Comparison of ENCODE assay signal across 8 mouse cellular contexts in the genomic region with DNA sequence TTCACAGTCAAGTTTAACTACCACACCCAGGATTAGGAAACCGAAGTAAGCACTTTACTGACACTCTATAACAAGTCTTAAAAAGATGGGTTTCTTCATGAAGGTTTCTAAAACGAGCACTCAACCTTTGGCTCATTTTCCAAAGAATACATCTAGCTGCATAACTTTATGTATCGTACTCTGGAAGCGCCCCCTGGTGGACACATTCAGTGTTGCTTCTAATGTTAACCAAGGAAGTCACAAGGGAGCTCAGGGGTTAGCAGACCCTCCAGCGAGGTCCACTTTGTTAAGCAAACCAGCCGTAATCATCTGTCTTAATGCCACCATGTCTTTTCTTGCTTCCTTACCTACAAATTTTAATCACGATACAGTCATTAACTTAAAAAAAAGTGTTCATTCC. TPM values are rescaled to one million over a fixed set of nuclear protein-coding genes. Genes with fewer than 3 reads are reported as not detected.
DNase-seq lines count a peak whose midpoint lies in the region; TF ChIP-seq lines count a peak whose summit lies in the region.
"Had no signal": no experiment of that assay in that cellular context is flagged by ENCODE, and none has a peak within 500 bp of the region (broad histone marks: within the 10 kb centered on the region; RNA-seq: fewer than 3 reads in every experiment).

No protein-coding gene starts in this region.

- no peak overlapping the region for H3K27ac ChIP-seq in gastrocnemius, adult 2 months
- H3K27ac ChIP-seq: limb, embryonic 15.5 days had no signal

- peak; percentile 86 to 88 for DNase-seq in B cell, adult 2 months
- DNase-seq in ES-CJ7 (ENCODE audit: low read depth, low spot score): peak; percentile 78
- DNase-seq in c-Kit-positive CD71-positive TER-119-negative erythroid progenitor cells, embryonic 14.5 days (ENCODE audit: low read depth): peak; percentile 76
- peak; percentile 71 for DNase-seq in gastrocnemius, adult 2 months
- peak; percentile 19 to 67 for DNase-seq in layer of hippocampus, adult 8-10 months (ENCODE audit: low spot score in 2 of 2)
- peak; percentile 93 for DNase-seq in lung, postnatal 36 days
- peak; percentile 20 to 79 for DNase-seq in spleen, adult 18-20 months

- intact Hi-C loops in gastrocnemius, adult 2 months (cut with DNase I): loop anchor here (1.0 to 5.0 kb wide), 2 partner anchors 91 to 344 kb away; a partner anchor contains a TSS

- peak; percentile 86 for TF ChIP-seq CTCF in gastrocnemius, adult 2 months (IDR thresholded peaks at IDR 0.05)

- H3K4me3 ChIP-seq in gastrocnemius, adult 2 months: no peak overlapping the region
- H3K4me3 ChIP-seq: limb, embryonic 15.5 days had no signal

RNA-seq across cellular contexts. Expression of a gene that starts 26.3 kb away (rescaled TPM):
- total RNA-seq in gastrocnemius, adult 2 months (2021): 10 to 100 TPM in 1 of 2 experiments, 1 to 10 TPM in 1; 8.1 to 10.8 TPM
- 10 to 100 TPM; 47.3 to 52.9 (median 49.6) TPM for total RNA-seq in layer of hippocampus, adult 8-10 months (2022)

RNA-seq across cellular contexts. Expression of a gene that starts 49.9 kb away (rescaled TPM):
- 1 to 10 TPM; 5.6 to 6.5 TPM for total RNA-seq in gastrocnemius, adult 2 months (2021)
- total RNA-seq in layer of hippocampus, adult 8-10 months (2022): 10 to 100 TPM; 15.2 to 16.2 (median 15.5) TPM

Comparison
In these comparisons a context has a peak if more than half of its experiments do, and no peak if none do; other contexts are left out.
1. DNase-seq: peak in every context shown above with its lines; median percentile 93 in lung, postnatal 36 days; 87 in B cell, adult 2 months; 78 in ES-CJ7; 76 in c-Kit-positive CD71-positive TER-119-negative erythroid progenitor cells, embryonic 14.5 days; 71 in gastrocnemius, adult 2 months; 50 in spleen, adult 18-20 months; 43 in layer of hippocampus, adult 8-10 months.
2. RNA of a gene that starts 26.3 kb away (total RNA-seq): 47.3 to 52.9 TPM in layer of hippocampus, adult 8-10 months; 8.1 to 10.8 TPM in gastrocnemius, adult 2 months; every median in the first group is over 4 times any median in the second.